Mouse (Mus musculus): ENCODE data around the gene Fancg.

DNA sequence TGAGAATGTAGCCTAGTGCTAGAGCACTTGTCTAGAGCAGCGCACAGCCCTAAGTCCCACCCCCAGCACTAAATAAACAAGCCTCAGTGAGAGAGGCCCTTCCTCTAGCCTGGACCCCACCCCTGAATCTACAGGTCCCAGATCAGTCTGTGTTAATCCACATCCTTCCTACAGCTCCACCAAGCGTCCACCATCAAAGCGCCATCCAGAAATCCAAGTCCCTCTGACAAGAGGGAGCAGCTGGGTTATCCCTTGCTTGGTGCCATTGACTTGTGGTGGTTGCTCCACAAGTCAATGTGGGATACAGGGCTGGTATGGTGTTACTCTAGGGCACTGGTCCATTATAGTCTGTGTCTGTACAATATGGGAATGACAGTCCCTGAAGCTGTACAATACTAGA is 55.1 kb downstream of the Fancg start:
- TF ChIP-seq E2F4 (IDR thresholded peaks at IDR 0.05; ENCODE audit: insufficient read depth), result no peak
- TF ChIP-seq MYOD1 (IDR thresholded peaks at IDR 0.05; ENCODE audit: control insufficient read depth in 1 of 3, insufficient read length in 2 of 3, low read depth in 2 of 3), result peak in 2 of 3 experiments; percentile 85 to 89
- TF ChIP-seq POLR2A (IDR thresholded peaks at IDR 0.05; ENCODE audit: insufficient read length, low read depth), result no peak
- no peak for TF ChIP-seq USF1 (IDR thresholded peaks at IDR 0.05; ENCODE audit: low read depth)
- no peak for TF ChIP-seq TCF12 (IDR thresholded peaks at IDR 0.05; ENCODE audit: insufficient read depth, poor library complexity, severe bottlenecking)
- TF ChIP-seq MAX (IDR thresholded peaks at IDR 0.05; ENCODE audit: low read depth), result no peak
- TF ChIP-seq CEBPB (IDR thresholded peaks at IDR 0.05; ENCODE audit: insufficient read depth, poor library complexity, severe bottlenecking), result no peak
- TF ChIP-seq SRF (IDR thresholded peaks at IDR 0.05; ENCODE audit: control insufficient read depth, insufficient read length, low read depth), result no peak

Data from myocyte (in vitro differentiated cells).